ENCODE assay signal across 18 mouse cellular contexts in the genomic region with DNA sequence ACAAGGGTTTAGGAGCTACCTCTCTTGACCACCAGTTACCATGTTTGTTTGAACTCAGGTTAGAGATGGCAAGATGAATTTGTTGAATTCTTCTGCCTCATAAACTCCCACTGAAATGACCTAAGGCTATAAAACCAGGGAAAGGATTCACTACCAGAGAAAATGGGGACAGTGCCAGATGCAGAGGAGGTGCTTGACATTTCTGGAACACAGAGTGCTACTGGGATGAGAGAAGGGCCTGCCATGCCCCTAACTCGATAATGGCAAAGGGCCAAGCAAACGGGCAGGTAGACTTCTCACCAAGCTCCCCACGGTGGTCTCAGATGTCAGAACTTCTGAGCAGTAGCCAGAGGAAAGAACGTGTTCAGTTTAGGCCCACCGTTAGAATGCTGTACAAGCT. TPM values are rescaled to one million over a fixed set of nuclear protein-coding genes. Genes with fewer than 3 reads are reported as not detected.
"Had no signal": no experiment of that assay in that cellular context is flagged by ENCODE, and none has a peak within 500 bp of the region (broad histone marks: within the 10 kb centered on the region; RNA-seq: fewer than 3 reads in every experiment).

No protein-coding gene starts in this region.

- H3K4me1 ChIP-seq: megakaryocyte, embryonic 14.5 days; midbrain, embryonic 15.5 days; neural tube, embryonic 12.5 days had no signal

- H3K36me3 ChIP-seq: limb, embryonic 13.5 days; midbrain, embryonic 15.5 days; neural tube, embryonic 12.5 days had no signal

- H3K9ac ChIP-seq: limb, embryonic 13.5 days; liver, embryonic 14.5 days; midbrain, embryonic 15.5 days; neural tube, embryonic 12.5 days had no signal

- DNase-seq: kidney, adult 11 months; kidney, postnatal 36 days; layer of hippocampus, adult 9-11 months; thymus, adult 2 months; thymus, postnatal 25 days had no signal

- H3K4me2 ChIP-seq: limb, embryonic 13.5 days; midbrain, embryonic 11.5 days; midbrain, embryonic 15.5 days; neural tube, embryonic 12.5 days had no signal

- H3K4me3 ChIP-seq: limb, embryonic 13.5 days; megakaryocyte, embryonic 14.5 days; midbrain, embryonic 15.5 days; neural tube, embryonic 12.5 days had no signal

- H3K27me3 ChIP-seq: limb, embryonic 13.5 days; megakaryocyte, embryonic 14.5 days; midbrain, embryonic 15.5 days had no signal

- H3K9me3 ChIP-seq: limb, embryonic 13.5 days; midbrain, embryonic 15.5 days; neural tube, embryonic 12.5 days had no signal

- H3K27ac ChIP-seq: kidney, postnatal 0 days; limb, embryonic 13.5 days; liver, embryonic 14.5 days; macrophage; midbrain, embryonic 15.5 days; neural tube, embryonic 12.5 days; stomach, postnatal 0 days had no signal

- ATAC-seq: midbrain, embryonic 15.5 days had no signal

RNA-seq across cellular contexts. Expression of a gene that starts 39.8 kb away (rescaled TPM):
- total RNA-seq: layer of hippocampus, adult 18-20 months; left cerebral cortex, postnatal 36 days; liver, adult 2 months; neutrophil, adult 5-6 weeks had no signal
- polyA plus RNA-seq: liver, adult 2 months; liver, embryonic 14.5 days; macrophage; midbrain, embryonic 11.5 days; midbrain, embryonic 15.5 days; stomach, postnatal 0 days; thymus, adult 2 months had no signal
